Mouse (Mus musculus): ENCODE results near the gene Mical3.
"Not testable (repeated sequence)": the region's sequence is repeated elsewhere in the genome, so short reads cannot be mapped to it uniquely, and the experiment has no call there.

Mical3 gene

DNA sequence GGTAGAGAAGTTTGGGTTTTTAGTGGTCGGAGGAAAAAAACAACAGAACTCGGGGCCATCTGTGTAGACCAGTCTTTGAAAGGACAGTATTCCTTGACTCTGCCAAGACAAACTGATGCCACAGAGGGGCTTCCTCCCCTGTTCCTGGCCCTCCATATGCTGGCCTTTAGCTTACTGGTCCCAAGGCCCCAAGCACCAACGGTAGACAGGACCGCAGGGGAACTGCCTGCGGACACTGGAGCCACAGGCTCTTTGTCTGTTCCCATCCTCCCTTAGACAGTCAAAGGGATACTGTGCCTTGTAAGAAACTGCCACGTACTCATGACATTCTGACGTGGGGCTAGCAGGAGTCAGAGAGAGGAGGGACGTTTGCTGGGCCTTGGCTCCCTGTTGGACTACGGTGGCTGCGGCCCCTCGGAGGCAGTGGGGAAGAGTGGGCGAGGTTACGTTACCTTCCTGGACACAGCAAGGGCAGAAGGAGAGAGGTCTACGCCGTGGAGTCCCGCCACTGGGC, 193.6 kb downstream of the Mical3 start:
- in situ Hi-C loops (cut with MboI, MseI) = no loop called here

DNA sequence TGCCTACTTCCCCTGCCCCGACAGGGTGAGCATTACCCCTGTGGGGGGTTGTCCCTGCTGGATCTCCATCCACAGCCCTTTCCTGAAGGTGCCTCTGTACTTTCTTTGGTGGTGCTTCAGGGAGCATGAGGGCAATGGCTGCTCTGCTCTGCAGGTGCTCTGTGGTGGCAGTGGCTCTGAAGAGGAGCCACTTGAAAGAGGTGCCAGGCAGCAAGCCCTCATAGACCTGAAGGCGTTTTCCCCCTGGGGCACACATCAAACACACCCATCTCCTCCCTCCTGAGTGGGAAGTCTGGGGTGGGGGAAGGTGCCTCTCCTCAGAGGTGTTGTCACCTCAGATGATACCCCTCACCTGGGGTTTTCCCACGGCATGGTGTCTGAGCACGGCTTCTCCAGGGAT, 196.6 kb downstream of the Mical3 start:
- in situ Hi-C loops (cut with MboI, MseI) = no loop called here

DNA sequence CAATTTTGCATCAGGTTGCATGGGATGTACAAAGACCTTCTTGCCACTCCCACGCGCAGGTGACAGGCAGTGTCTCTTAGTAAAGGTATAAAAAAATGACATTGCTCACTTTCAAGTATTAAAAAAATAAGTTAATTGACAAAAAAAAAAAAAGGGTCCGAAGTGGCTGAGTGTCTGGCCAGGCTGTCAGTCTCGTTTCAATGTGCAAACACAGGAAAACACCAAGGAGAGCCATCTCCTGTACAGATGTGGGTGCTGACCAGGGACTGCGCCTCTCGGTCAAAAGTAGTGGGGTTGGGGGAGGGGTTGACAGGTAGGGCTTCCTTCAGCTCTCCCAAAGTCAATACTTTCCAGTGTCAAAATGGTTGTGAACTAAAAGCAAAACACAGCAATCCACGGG, 197.1 kb downstream of the Mical3 start:
- in situ Hi-C loops (cut with MboI, MseI) = no loop called here

DNA sequence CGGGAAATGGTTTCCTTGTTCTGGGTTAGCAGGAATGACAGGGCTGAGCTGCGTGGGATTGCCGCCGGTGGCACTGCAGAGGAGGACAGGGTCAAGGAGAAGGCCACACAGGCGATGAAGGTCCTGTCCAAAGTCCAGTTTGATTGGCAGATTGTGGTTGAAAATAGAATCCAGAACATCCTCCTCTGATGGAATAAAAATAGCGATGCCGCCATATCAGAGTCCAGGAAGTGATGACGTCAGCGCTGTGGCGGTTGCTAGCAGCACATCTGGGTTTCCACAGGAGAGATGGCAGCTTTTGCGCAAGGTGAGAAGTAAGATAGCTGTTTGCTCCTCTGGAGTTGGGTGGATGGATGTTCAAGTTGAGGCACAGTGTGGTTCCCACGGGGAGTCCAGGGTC, 198.2 kb downstream of the Mical3 start:
- in situ Hi-C loops (cut with MboI, MseI) = no loop called here

DNA sequence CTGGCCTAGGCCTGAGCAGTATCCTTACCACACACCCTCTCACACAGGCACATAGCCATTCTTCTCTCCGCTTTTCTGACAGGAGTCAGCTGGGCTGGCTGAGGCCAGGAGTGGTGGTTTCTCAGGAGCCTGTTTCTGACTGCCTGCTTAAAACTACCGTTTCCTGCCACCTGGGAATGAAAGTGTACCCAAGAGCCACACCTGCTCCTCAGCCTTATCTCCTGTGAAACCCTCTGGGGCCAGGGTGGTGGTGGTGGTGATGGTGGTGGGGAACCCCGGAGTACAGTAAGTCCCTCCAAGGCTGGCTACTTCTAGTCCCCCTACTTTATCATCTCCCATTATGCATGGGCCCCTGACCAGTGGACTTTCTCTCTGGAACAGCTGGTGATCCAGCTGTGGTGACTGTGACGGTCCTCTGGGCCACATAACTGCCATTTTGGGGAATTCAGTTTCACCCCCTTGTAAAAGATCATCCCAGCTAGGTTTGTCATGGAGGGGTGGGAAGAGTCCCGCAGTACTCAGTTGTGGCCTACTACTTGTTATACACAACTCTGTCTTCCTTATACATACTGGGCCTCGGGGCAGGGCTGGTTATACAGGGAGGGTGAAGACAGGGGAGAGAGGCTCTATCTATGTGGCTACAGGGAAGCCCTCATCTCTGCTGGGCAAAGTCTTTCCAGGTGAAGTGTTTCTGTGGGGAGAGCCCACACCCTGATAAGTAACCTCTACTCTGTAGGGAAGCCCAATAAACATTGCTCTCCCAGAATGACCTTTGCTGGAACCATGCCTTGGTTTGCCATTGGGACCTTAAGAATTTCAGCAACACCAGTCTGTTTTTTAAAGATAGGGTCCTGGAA, 200.1 kb downstream of the Mical3 start:
- in situ Hi-C loops (cut with MboI, MseI) = no loop called here

DNA sequence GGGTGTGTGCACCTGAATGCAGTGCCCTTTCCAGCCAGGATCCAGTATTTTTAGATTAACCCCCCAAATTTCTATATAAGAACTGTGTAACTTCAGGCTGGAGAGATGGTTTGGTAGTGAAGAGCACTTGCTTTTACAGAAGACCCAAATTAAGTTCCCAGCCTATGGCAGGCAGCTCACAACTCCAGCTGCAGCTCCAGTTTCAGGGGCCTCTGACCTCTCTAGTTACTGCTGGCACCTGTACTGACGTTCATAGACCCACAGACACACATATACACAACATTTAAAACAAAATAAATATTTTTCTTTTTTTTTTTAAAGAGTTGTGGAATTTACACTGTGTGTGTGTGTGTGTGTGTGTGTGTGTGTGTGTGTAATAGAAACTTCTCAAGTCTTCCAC, 201.4 kb downstream of the Mical3 start:
- in situ Hi-C loops (cut with MboI, MseI) = no loop called here

GRCm38 (mm10) chr6:120927765-120928164, 203.0 kb downstream of the Mical3 start:
- in situ Hi-C loops (cut with MboI, MseI) = no loop called here

DNA sequence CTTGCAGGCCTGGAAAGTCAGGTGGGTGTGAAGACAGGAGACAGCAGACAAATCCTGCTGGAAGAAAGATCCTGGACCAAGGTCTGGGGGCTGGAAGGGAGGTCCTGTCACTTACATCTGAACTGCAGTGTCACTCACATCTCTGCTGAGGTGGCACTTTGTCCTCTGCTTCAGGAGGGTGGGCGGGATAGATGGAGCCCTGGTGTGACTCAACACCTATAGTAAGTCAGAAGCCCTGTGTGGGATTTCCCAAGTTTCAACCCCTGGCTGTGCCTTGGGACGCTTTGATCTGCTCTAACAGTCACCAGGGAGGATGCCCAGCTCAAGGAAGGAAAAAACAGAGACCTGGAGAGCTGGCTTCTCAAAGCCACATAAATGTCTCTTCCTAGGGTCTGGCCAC, 203.9 kb downstream of the Mical3 start:
- in situ Hi-C loops (cut with MboI, MseI) = no loop called here

DNA sequence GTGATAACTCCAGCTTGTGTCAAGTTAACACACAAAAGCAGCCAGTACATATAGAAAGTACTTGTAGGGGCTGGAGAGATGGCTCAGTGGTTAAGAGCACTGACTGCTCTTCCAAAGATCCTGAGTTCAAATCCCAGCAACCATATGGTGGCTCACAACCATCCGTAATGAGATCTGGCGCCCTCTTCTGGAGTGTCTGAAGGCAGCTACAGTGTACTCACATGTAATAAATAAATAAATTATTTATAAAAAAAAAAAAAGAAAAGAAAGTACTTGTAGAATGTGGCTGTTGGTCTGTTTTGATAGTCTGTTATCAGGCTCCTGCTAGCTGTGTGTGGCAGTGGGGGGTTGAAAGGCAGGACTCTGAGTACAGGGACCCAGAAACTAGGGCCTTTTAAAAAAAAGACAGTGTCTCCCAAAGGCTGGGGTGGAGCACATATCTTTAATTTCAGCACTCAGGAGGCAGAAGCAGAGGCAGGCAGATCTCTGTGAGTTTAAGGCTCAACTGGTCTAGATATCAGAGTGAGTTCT, 205.9 kb downstream of the Mical3 start:
- in situ Hi-C loops (cut with MboI, MseI) = not testable (repeated sequence)

DNA sequence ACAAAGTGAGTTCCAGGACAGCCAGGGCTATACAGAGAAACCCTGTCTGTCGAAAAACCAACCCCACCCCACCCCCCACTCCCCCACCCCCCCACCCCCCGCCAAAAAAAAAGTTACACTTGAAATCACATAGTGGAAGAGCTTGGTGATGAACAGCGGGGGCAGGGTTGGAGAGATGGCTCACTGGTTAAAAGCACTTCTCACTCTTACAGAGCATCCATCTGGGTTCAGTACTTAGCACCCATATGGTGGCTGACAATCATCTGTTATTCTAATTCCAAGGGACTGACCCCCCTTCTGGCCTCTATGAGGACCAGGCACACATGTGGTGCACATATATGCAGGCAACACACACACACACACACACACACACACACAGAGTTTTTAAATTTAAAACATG, 212.8 kb downstream of the Mical3 start:
- in situ Hi-C loops (cut with MboI, MseI) = no loop called here

DNA sequence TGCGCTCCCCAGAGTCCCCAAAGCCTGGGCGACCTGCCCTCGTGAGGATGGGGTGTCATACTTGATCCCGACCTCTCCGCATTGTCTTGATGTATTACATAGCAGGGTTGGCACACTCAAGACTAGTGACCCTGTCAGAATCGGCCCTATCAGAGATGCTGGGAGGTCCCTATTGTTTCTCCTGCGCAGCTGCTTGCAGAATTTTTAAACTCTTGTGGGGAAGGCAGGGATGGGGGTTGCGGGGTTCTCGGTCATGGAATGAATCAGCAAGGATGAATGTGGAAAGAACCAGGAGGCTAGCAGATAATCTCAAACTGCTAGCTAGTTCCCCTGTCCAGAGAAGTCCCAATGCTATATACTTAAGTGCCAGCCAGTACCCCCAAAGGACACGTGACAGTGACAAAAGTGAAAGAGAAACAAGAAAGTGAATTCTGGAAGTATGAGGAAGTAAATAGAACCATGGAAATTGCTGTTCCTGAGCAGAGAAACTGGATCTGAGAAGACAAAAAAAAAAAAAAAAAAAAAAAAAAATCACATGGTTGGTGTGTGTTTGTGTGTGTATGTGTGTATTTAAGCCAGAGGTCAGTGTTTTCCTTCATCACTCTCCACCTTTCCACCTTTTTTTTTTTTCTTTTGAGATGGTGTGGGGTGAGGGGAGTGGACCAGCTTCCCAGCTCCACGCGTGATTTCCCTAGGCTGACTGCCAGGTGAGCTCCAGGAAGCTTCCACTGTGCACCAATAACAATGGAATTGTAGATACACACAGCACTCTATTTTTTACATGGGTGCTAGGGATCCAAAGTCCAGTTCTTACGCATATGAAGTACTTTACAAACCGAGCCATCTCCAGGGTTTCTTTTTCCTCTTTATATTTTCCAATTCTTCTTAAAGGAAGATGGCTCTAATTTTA, 213.6 kb downstream of the Mical3 start:
- in situ Hi-C loops (cut with MboI, MseI) = not testable (repeated sequence)

GRCm38 (mm10) chr6:120916074-120916971, 214.5 kb downstream of the Mical3 start, which contains the start of gene Bid:
Gene Bid (minus strand): TSS chr6:120916853.
- in situ Hi-C loops (cut with MboI, MseI) = no loop called here

DNA sequence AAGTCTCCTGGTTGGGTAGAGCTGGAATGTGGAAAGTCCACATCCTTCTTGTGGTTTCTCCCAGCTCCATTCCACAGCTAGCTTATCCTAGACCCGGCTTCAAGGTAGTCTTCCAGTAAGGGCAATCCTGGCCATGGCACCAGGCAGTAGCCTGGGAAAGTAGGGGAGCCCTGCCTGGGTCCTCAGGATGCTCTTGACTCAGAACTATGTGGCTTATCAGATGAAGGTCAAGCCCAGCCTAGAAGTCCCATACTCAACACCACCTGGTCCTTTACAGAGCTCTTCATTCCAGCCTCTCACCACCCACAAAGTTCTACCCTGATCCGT, 215.2 kb downstream of the Mical3 start:
- in situ Hi-C loops (cut with MboI, MseI) = no loop called here

GRCm38 (mm10) chr6:120914911-120915648, 215.7 kb downstream of the Mical3 start:
- in situ Hi-C loops (cut with MboI, MseI) = no loop called here

DNA sequence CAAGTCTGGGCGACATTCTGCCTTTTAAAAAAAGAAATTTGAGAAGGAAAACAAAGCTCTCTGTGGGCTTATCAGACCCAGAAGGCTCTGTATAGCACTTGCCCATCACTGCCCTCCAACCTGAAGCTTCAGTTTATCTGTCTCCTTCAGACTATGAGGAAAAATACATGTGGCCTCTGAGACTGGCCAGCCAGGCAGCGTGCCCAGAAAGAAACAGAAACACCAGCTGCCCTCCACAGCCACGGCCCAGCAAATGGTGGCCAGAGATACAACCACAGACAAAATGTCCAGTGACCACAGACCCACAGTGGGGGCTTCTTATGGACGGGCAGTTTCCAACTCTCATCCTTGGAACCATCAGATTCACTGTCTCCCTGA, 216.3 kb downstream of the Mical3 start:
- in situ Hi-C loops (cut with MboI, MseI) = no loop called here

GRCm38 (mm10) chr6:120913783-120914182, 217.0 kb downstream of the Mical3 start:
- in situ Hi-C loops (cut with MboI, MseI) = no loop called here

- in situ Hi-C loops (cut with MboI, MseI) = no loop called here
These were observed 217.9 kb downstream of the Mical3 start for GRCm38 (mm10) chr6:120912931-120913330.

DNA sequence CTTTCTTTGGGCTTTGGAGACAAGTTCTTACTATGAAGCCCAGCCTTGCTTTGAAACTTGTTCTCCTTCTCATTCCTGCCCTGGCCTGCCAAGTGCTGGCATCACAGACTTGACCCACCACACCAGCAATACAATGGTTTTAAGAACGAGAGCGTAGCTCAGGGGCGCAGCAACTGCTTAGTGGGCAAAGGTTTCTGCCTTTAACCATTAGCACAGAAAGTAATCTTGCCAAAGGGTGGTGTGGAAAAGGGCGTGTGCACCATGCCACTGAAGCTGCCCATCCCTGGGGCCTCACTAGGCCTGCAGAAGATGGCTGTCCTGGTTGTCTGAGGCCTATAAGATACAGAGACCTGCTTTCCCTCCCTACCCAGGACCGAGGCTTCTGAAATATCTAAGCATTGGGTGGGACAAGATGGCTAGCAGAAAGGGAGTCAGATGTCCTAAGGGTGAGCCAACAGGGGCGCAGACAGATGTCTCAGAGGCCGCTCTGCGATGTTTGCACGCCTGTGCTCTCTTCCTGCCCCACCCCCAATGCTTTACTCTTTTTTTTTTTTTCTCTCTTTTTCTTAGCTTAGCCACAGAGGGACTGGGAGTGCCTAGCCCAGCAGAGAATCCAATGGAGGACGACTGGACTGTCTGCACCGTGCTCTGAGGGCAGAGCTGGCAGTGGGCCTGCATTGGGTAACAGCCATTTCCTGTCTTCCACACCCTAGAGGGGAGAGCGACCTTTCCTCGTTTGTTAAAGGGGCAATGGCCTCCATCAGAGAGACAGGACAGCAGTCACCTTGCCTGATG, 219.4 kb downstream of the Mical3 start:
- in situ Hi-C loops (cut with MboI, MseI) = no loop called here

- in situ Hi-C loops (cut with MboI, MseI) = no loop called here
These were observed 221.3 kb downstream of the Mical3 start for GRCm38 (mm10) chr6:120909501-120909900.

All from T-helper 1 cell (primary cell).